Mouse (Mus musculus) heart, embryonic 11.5 days (tissue): ENCODE measurements around the gene Myh7. TPM values are rescaled to one million over a fixed set of nuclear protein-coding genes. Genes with fewer than 3 reads are reported as not detected.
"Not testable (repeated sequence)": the region's sequence is repeated elsewhere in the genome, so short reads cannot be mapped to it uniquely, and the experiment has no call there.

ENCODE experiments used
- ATAC-seq: fragments of 200-750 bp; cut with Nextera tagmentation; replicated peaks from 2 replicates; pipeline ENCODE4 v1.8.0; 2017; ENCODE audit warnings: moderate library complexity; ENCODE audit not compliant: insufficient number of reproducible peaks, low FRiP score, low TSS enrichment
- H3K27ac ChIP-seq: fragments of 300-500 bp; sonication (generic); 2 replicates; pipeline ENCODE4 v1.5.1; 2014; ENCODE audit warnings: mild to moderate bottlenecking, low read depth, low read length
- H3K27me3 ChIP-seq: fragments of 300-500 bp; sonication (generic); 2 replicates; pipeline ENCODE4 v1.6.1; 2014; ENCODE audit warnings: mild to moderate bottlenecking, low read length, mixed read lengths; ENCODE audit not compliant: control insufficient read depth, insufficient read depth
- H3K36me3 ChIP-seq: fragments of 300-500 bp; sonication (generic); 2 replicates; pipeline ENCODE4 v1.6.1; 2014; ENCODE audit warnings: mild to moderate bottlenecking, low read length, moderate library complexity, mixed read lengths; ENCODE audit not compliant: control insufficient read depth, insufficient read depth
- H3K4me1 ChIP-seq: fragments of 300-500 bp; sonication (generic); 2 replicates; pipeline ENCODE4 v1.6.1; 2014; ENCODE audit warnings: low read length; ENCODE audit not compliant: control insufficient read depth, insufficient read depth
- H3K4me2 ChIP-seq: fragments of 300-500 bp; sonication (generic); 2 replicates; pipeline ENCODE4 v1.6.1; 2014; ENCODE audit warnings: mild to moderate bottlenecking, moderate library complexity
- H3K4me3 ChIP-seq: fragments of 300-500 bp; sonication (generic); 2 replicates; pipeline ENCODE4 v1.5.1; 2014; ENCODE audit warnings: low read depth, low read length
- H3K9ac ChIP-seq: fragments of 300-500 bp; sonication (generic); 2 replicates; pipeline ENCODE4 v1.6.1; 2014; ENCODE audit warnings: mild to moderate bottlenecking, low read depth, low read length, moderate library complexity
- H3K9me3 ChIP-seq: fragments of 300-500 bp; sonication (generic); replicated peaks from 2 replicates; pipeline ENCODE4 v1.6.1; 2016; ENCODE audit warnings: low read length; ENCODE audit not compliant: control insufficient read depth
- WGBS: fragments of 180-500 bp; shearing (Covaris S2); extraction: QIAGEN DNeasy Blood & Tissue Kit; methylation state at CpG from one replicate; pipeline ENCODE4 v1.1.7; 2014; ENCODE audit not compliant: insufficient replicate concordance; 5-methylcytosine and 5-hydroxymethylcytosine counted together
- polyA plus RNA-seq: library from polyadenylated mRNA; unstranded; fragments of >200 nt; fragmentation: Nextera tagmentation; extraction: Ambion mirVana; gene quantifications from 2 replicates; pipeline ENCODE4 v1.2.1, GENCODE M21; 2014

Gene Myh7
- polyA plus RNA-seq, 1 experiment from 2014 or later = 3,446 TPM

DNA sequence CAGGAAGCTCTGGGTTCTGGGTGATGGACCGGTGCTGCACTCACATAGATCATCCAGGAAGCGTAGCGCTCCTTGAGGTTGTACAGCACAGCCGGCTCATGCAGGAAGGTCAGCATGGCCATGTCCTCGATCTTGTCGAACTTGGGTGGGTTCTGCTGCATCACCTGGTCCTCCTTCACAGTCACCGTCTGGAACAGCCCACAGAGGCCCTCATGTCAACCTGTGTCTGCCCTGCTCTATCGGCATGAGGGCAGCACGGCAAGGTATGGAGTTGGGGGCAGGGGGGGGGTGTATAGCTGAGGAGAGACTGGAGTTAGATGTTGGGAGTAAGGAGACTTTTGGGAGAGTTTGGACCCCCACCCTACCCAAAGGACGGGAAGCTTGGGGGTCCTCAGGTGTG, 2.2 kb downstream of the Myh7 start:
- H3K27me3 ChIP-seq = peaks cover 7% of the 10 kb centered on the region; the same call in 1 of the 2 replicates
- peak overlapping the region; percentile 70 for H3K4me2 ChIP-seq
- 60% methylated on average over 10 of the region's 10 CpGs for WGBS
- peak overlapping the region; percentile 46 for H3K4me3 ChIP-seq
- peak overlapping the region; percentile 99 for H3K27ac ChIP-seq
- no peaks in the 10 kb centered on the region for H3K9me3 ChIP-seq
- H3K36me3 ChIP-seq = peaks cover 5% of the 10 kb centered on the region
- 0 out of 2 replicates have a peak, but pooled peaks have one; percentile 4 for ATAC-seq
- peaks cover 17% of the 10 kb centered on the region for H3K4me1 ChIP-seq
- peak overlapping the region; percentile 91 for H3K9ac ChIP-seq

DNA sequence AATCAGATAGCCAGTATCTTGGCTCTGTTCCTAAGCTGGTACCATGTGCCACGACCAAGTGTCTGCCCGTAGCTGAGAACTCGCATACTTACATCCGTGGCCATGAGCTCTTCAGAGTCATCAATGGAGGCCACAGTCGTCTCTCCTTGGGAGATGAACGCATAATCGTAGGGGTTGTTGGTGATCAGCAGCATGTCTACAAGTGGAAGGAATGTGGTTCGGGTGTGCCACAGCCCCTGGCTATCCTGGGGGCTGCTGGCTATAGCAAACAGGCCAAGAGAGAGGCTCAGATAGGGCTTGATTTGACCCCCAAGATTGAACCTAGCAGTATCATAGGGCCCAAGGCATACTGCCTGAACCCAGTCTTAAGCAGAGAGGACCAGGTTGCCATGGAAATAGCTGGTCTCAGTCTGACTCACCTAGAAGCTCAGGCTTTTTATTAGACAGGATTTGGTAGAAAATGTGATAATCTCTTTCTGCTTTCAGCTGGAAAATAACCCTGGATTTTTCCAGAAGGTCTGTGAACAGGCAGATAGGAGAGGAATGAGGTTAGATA, 4.5 kb downstream of the Myh7 start:
- Histone ChIP-seq H3K4me3 (peak overlapping the region; percentile 46), H3K36me3 (peaks cover 5% of the 10 kb centered on the region), H3K9me3 (no peaks in the 10 kb centered on the region), H3K9ac (peak overlapping the region; percentile 91), H3K27me3 (no peaks in the 10 kb centered on the region), H3K4me1 (peaks cover 4% of the 10 kb centered on the region), H3K4me2 (peak overlapping the region; percentile 70), H3K27ac (peak overlapping the region; percentile 99)
- no peak for ATAC-seq
- 65% methylated on average over 8 of the region's 8 CpGs for WGBS

DNA sequence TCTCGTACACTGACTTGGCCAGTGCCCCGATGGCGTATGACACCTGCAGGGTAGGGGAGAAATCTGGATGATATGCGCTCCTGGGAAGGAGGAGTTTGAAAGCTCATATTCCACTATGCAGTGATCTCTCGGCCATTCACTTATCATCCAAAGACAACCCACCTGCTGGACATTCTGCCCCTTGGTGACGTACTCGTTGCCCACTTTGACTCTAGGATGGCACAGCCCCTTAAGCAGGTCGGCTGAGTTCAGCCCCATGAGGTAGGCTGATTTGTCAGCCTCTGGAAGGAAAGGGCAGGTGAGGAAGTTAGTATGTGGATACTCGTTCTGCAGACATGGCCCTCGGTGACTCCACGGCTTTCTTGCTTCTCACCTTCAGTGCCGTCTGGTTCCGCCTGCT, 5.5 kb downstream of the Myh7 start:
- Histone ChIP-seq H3K4me3 (peak overlapping the region; percentile 46), H3K9ac (peak overlapping the region; percentile 91), H3K36me3 (peaks cover 5% of the 10 kb centered on the region), H3K9me3 (no peaks in the 10 kb centered on the region), H3K27ac (peak overlapping the region; percentile 99), H3K4me1 (no peaks in the 10 kb centered on the region; the same call in 1 of the 2 replicates), H3K27me3 (no peaks in the 10 kb centered on the region), H3K4me2 (peak overlapping the region; percentile 70)
- 74% methylated on average over 13 of the region's 13 CpGs for WGBS
- no peak for ATAC-seq

DNA sequence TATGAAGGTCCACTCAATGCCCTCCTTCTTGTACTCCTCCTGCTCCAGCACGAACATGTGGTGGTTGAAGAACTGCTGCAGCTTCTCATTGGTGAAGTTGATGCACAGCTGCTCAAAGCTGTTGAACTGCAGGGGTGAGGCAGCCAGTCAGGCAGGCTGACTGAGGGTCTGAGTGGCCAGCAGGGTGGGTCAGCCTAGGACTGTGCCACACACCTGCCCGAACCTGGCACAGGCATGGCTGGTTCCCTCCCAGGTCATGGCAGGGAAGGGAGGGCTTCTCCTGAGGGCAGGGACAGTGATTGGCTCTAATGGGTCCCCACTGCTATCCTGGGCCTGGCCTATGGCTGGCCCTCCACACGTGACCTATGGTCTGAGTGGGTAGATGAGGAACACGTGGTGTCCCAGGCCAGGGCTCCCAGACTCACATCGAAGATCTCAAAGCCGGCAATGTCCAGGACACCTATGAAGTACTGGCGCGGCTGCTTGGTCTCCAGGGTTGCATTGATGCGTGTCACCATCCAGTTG, 6.0 kb downstream of the Myh7 start:
- not testable (repeated sequence) for H3K36me3 ChIP-seq
- peak; percentile 43; the same call in 1 of the 2 replicates for ATAC-seq
- H3K27ac ChIP-seq = peak overlapping the region; percentile 99

DNA sequence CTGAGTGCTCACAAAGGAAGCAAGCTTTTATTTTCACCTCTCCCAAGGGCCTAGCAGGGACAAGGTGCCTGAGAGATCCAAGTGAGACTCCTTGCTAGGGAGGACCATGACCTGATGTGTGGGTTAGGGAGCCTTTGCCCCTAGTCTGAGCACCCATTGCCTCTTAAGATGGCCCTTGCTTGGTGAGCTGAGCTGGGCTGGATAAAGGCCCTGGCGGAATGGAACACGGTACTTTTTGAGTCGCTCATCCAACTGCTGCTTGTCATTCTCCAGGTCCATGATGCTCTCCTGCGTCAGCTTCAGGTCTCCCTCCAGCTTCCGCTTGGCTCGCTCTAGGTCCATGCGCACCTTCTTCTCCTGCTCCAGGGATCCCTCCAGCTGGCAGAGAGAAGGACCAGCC, 12.5 kb downstream of the Myh7 start:
- 84% methylated on average over 7 of the region's 7 CpGs for WGBS
- H3K4me2 ChIP-seq = peak overlapping the region; percentile 27; the same call in 1 of the 2 replicates
- peak overlapping the region; percentile 61; the same call in 1 of the 2 replicates for H3K9ac ChIP-seq
- H3K4me1 ChIP-seq = peaks cover 6% of the 10 kb centered on the region; the same call in 1 of the 2 replicates
- 0 out of 2 replicates have a peak, but pooled peaks cover 2% of the 10 kb centered on the region for H3K36me3 ChIP-seq
- no peak for ATAC-seq
- no peaks in the 10 kb centered on the region for H3K27me3 ChIP-seq
- H3K27ac ChIP-seq = peak overlapping the region; percentile 35; the same call in 1 of the 2 replicates
- no peaks in the 10 kb centered on the region for H3K9me3 ChIP-seq
- no peak overlapping the region for H3K4me3 ChIP-seq

More for the DNA sequence above, 6.0 kb downstream of the Myh7 start:
- peak overlapping the region; percentile 70 for H3K4me2 ChIP-seq
- peak overlapping the region; percentile 91 for H3K9ac ChIP-seq
- H3K9me3 ChIP-seq, H3K27me3 ChIP-seq, H3K4me1 ChIP-seq: not testable (repeated sequence)
- peak overlapping the region; percentile 46 for H3K4me3 ChIP-seq
- 76% methylated on average over 9 of the region's 9 CpGs for WGBS

DNA sequence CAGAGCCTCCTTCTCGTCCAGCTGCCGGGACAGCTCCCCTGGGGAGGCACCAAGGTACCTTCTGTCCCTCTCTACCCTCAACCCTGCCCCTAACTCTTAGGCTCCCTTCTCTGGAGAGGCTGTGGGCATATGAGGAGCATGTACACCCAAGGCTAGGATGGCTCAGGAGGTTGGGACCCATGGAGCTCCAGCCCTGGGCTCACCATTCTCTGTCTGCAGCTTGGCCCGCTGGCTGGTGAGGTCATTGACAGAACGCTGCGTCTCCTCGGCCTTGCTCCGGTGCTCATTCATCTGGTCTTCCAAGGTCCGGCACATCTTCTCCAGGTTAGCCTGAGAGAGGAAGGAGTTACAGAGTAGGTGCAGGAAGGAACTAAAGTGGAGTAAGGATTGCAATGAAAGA, 15.8 kb downstream of the Myh7 start:
- peaks cover 6% of the 10 kb centered on the region; the same call in 1 of the 2 replicates for H3K4me1 ChIP-seq
- no peak overlapping the region for H3K4me3 ChIP-seq
- no peaks in the 10 kb centered on the region for H3K27me3 ChIP-seq
- 76% methylated on average over 8 of the region's 8 CpGs for WGBS
- ATAC-seq = no peak
- peak overlapping the region; percentile 24 for H3K4me2 ChIP-seq
- H3K27ac ChIP-seq = peak overlapping the region; percentile 62
- H3K9ac ChIP-seq = peak overlapping the region; percentile 48
- H3K9me3 ChIP-seq = no peaks in the 10 kb centered on the region
- peaks cover 8% of the 10 kb centered on the region for H3K36me3 ChIP-seq

DNA sequence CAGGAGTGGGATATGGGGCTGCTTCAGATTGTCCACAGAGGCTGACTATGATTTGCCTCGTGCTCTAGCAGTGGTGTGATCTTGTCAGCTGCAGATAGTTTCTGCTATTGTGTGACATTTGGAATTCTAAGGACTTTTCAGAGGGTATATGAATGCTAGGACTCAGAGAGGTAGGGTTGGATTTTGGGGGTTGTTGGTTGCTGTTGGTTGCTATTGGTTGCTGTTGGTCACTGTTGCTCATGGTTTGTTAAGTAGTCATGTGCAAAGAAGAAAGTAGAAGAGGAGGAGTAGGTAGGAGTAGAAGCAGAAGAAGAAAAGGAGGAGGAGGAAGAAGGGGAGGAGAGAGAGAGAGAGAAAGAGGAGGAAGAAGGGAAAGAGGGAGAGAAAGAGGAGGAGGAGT, 17.8 kb downstream of the Myh7 start, which contains the start of gene Gm17428:
Gene Gm17428 (plus strand): TSS at position 301 of the 400 bp plus-strand sequence.
- no peak for ATAC-seq
- WGBS = 58% methylated on average over 1 of the region's 1 CpGs
- H3K9ac ChIP-seq = peak within 1 kb of the TSS; percentile 43; the same call in 1 of the 2 replicates
- H3K4me3 ChIP-seq = no peak within 1 kb of the TSS
- H3K36me3 ChIP-seq = peaks cover 5% of the 10 kb centered on the region
- H3K27ac ChIP-seq = peak within 1 kb of the TSS; percentile 62
- no peaks in the 10 kb centered on the region for H3K9me3 ChIP-seq
- H3K4me1 ChIP-seq = peaks cover 9% of the 10 kb centered on the region; the same call in 1 of the 2 replicates
- no peaks in the 10 kb centered on the region for H3K27me3 ChIP-seq
- H3K4me2 ChIP-seq = no peak within 1 kb of the TSS

DNA sequence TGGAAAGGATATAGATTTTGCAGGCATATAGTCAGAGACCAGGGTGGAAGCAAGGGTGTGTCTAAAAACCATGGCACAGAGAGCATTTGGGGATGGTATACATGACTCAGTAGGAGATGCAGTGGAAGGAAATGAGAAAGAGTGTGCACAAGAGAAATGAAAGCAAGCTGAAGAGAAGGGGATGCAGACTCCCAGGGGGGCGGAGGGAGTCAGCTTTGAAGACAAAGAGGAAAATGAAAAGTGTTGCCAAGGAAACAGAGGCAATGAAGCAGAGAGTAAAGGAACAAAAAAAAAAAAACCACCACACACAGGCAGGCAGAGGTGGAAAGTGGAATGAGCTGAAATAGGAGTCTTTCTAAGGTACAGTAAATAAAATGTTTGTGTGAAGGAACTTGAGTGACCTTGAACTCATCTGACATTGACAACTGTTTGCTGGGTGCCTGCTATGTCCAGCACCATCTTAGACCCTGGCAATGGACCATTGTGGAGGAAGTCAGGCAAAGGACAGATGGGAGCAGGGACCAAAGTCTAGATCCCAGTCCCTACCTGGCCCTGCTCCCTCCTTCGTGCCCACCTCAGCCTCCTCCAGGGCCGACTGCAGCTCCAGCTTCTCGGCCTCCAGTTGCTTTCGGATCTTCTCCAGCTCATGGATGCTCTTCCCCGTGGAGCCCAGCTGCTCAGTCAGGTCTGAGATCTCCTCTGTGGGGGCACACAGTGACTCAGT, 20.2 kb downstream of the Myh7 start:
- no peaks in the 10 kb centered on the region for H3K9me3 ChIP-seq
- H3K9ac ChIP-seq = peak overlapping the region; percentile 59
- H3K36me3 ChIP-seq = peaks cover 5% of the 10 kb centered on the region
- peak overlapping the region; percentile 66 for H3K27ac ChIP-seq
- no peaks in the 10 kb centered on the region for H3K27me3 ChIP-seq
- no peak overlapping the region for H3K4me2 ChIP-seq
- H3K4me3 ChIP-seq = no peak overlapping the region
- ATAC-seq = no peak
- peaks cover 18% of the 10 kb centered on the region for H3K4me1 ChIP-seq
- WGBS = 66% methylated on average over 6 of the region's 6 CpGs
